Mouse (Mus musculus) midbrain, embryonic 14.5 days (tissue): ENCODE results near the gene Iqgap3. TPM values are rescaled to one million over a fixed set of nuclear protein-coding genes. Genes with fewer than 3 reads are reported as not detected.

ENCODE experiments used
- ATAC-seq: fragments of 200-750 bp; cut with Nextera tagmentation; 2 replicates; pipeline ENCODE4 v1.8.0; 2017; ENCODE audit warnings: moderate number of reproducible peaks, moderate library complexity; ENCODE audit not compliant: low FRiP score, low TSS enrichment
- DNase-seq: peaks from one replicate; pipeline ENCODE4 v3.0.0-alpha.2; 2015
- H3K27ac ChIP-seq: fragments of 300-500 bp; sonication (generic); replicated peaks from 2 replicates; pipeline ENCODE4 v1.5.1; 2014; ENCODE audit warnings: mild to moderate bottlenecking, low read depth, low read length, moderate library complexity
- H3K27me3 ChIP-seq: fragments of 300-500 bp; sonication (generic); 2 replicates; pipeline ENCODE4 v1.6.1; 2014; ENCODE audit warnings: low read length, control low read depth, mixed read lengths; ENCODE audit not compliant: control insufficient read depth, insufficient read depth
- H3K36me3 ChIP-seq: fragments of 300-500 bp; sonication (generic); 2 replicates; pipeline ENCODE4 v1.6.1; 2014; ENCODE audit warnings: low read length, control low read depth; ENCODE audit not compliant: control insufficient read depth, insufficient read depth
- H3K4me1 ChIP-seq: fragments of 300-500 bp; sonication (generic); 2 replicates; pipeline ENCODE4 v1.6.1; 2014; ENCODE audit warnings: mild to moderate bottlenecking, antibody characterized with exemption, low read length, control low read depth; ENCODE audit not compliant: control insufficient read depth, insufficient read depth
- H3K4me2 ChIP-seq: fragments of 300-500 bp; sonication (generic); 2 replicates; pipeline ENCODE4 v1.6.1; 2014; ENCODE audit warnings: mild to moderate bottlenecking, low read length, moderate library complexity
- H3K4me3 ChIP-seq: fragments of 300-500 bp; sonication (generic); replicated peaks from 2 replicates; pipeline ENCODE4 v1.5.1; 2014; ENCODE audit warnings: low read depth, low read length
- H3K9ac ChIP-seq: fragments of 300-500 bp; sonication (generic); replicated peaks from 2 replicates; pipeline ENCODE4 v1.6.1; 2014; ENCODE audit warnings: mild to moderate bottlenecking, low read length, moderate library complexity
- H3K9me3 ChIP-seq: fragments of 300-500 bp; sonication (generic); 2 replicates; pipeline ENCODE4 v1.6.1; 2016; ENCODE audit warnings: low read length, control low read depth, mixed read lengths; ENCODE audit not compliant: control insufficient read depth
- WGBS: fragments of 180-500 bp; shearing (Covaris S2); extraction: QIAGEN DNeasy Blood & Tissue Kit; methylation state at CpG from one replicate; pipeline ENCODE4 v1.1.7; 2014; 5-methylcytosine and 5-hydroxymethylcytosine counted together
- polyA plus RNA-seq: library from polyadenylated mRNA; unstranded; fragments of >200 nt; fragmentation: Nextera tagmentation; extraction: Ambion mirVana; gene quantifications from 2 replicates; pipeline ENCODE4 v1.2.1, GENCODE M21; 2014

The Iqgap3 gene
- polyA plus RNA-seq, 1 experiment from 2014 or later, result 3.5 TPM

DNA sequence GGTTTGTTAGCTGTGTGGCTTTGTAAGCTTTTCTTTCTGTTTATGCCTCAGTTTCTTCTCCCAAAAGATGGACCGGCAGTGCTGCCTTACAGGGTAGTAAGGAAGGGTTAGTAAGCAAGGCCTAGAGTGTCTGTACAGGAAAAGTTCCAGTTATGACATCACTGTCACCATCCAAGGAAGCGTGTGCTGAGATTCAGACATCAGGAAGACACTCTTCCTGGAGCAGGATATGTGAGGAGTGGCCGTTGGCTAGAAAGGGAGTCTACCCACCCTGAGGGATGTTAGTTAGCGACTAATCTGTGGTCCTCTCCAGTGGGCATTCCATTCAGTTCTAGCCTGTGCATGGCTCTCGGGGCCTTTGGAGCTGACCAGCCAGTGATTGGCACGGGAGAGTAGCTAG is 20.4 kb downstream of the Iqgap3 start:
- H3K4me3 ChIP-seq, result no peak overlapping the region
- DNase-seq (no peak), ATAC-seq (no peak)
- WGBS, result 89% methylated on average over 6 of the region's 6 CpGs
- H3K4me1 ChIP-seq, result no peaks in the 10 kb centered on the region
- no peak overlapping the region for H3K9ac ChIP-seq
- no peaks in the 10 kb centered on the region for H3K9me3 ChIP-seq
- peaks cover 5% of the 10 kb centered on the region; the same call in 1 of the 2 replicates for H3K36me3 ChIP-seq
- H3K27ac ChIP-seq, result no peak overlapping the region
- H3K27me3 ChIP-seq, result no peaks in the 10 kb centered on the region
- H3K4me2 ChIP-seq, result no peak overlapping the region

- H3K9ac ChIP-seq, result no peak overlapping the region
- no peak overlapping the region for H3K4me2 ChIP-seq
- no peaks in the 10 kb centered on the region for H3K4me1 ChIP-seq
- no peaks in the 10 kb centered on the region for H3K27me3 ChIP-seq
- H3K9me3 ChIP-seq, result no peaks in the 10 kb centered on the region
- DNase-seq, result no peak
- no peak overlapping the region for H3K27ac ChIP-seq
- H3K36me3 ChIP-seq, result peaks cover 5% of the 10 kb centered on the region; the same call in 1 of the 2 replicates
- H3K4me3 ChIP-seq, result no peak overlapping the region
- ATAC-seq, result no peak
- 88% methylated on average over 6 of the region's 6 CpGs for WGBS
Observed at GRCm38 (mm10) chr3:88102611-88103010, 20.8 kb downstream of the Iqgap3 start.

DNA sequence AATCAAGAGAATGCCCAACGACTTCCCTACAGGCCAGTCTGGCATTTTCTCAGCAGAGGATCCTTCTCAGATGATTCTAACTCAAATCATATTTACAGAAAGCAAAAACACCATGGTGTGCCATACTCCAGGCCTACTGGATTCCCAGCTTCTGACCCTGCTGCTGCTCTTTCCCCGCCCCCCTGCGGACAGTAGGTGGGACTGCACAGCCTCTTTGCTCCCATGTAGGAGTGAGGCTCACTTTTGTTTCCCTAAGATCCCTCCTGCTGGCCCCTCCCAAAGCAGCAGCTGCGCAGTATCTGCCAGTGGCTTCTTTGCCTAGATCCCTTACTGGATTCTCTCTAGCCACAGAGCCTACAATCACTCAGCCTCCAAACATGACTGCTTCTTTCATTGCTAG is 24.4 kb downstream of the Iqgap3 start:
- H3K9me3 ChIP-seq, result no peaks in the 10 kb centered on the region
- WGBS, result 74% methylated on average over 4 of the region's 4 CpGs
- no peak for DNase-seq
- no peak overlapping the region for H3K4me2 ChIP-seq
- H3K9ac ChIP-seq, result no peak overlapping the region
- no peaks in the 10 kb centered on the region for H3K4me1 ChIP-seq
- H3K27me3 ChIP-seq, result no peaks in the 10 kb centered on the region
- ATAC-seq, result no peak
- H3K4me3 ChIP-seq, result no peak overlapping the region
- H3K27ac ChIP-seq, result no peak overlapping the region
- peaks cover 6% of the 10 kb centered on the region; the same call in 1 of the 2 replicates for H3K36me3 ChIP-seq

- DNase-seq, result no peak
- no peak overlapping the region for H3K27ac ChIP-seq
- H3K4me1 ChIP-seq, result no peaks in the 10 kb centered on the region
- no peaks in the 10 kb centered on the region for H3K27me3 ChIP-seq
- H3K9ac ChIP-seq, result no peak overlapping the region
- H3K4me2 ChIP-seq, result no peak overlapping the region
- no peak for ATAC-seq
- WGBS, result 96% methylated on average over 6 of the region's 6 CpGs
- no peaks in the 10 kb centered on the region for H3K9me3 ChIP-seq
- H3K36me3 ChIP-seq, result peaks cover 6% of the 10 kb centered on the region; the same call in 1 of the 2 replicates
- no peak overlapping the region for H3K4me3 ChIP-seq
Observed at GRCm38 (mm10) chr3:88109126-88109525, 27.4 kb downstream of the Iqgap3 start.

GRCm38 (mm10) chr3:88114396-88114795 is 32.6 kb downstream of the Iqgap3 start:
- Histone ChIP-seq H3K27me3 (no peaks in the 10 kb centered on the region), H3K36me3 (0 out of 2 replicates have a peak, but pooled peaks cover 11% of the 10 kb centered on the region), H3K4me2 (no peak overlapping the region), H3K4me1 (no peaks in the 10 kb centered on the region), H3K4me3 (no peak overlapping the region), H3K9ac (no peak overlapping the region), H3K9me3 (no peaks in the 10 kb centered on the region), H3K27ac (no peak overlapping the region)
- no peak for DNase-seq
- no peak for ATAC-seq
- 94% methylated on average over 12 of the region's 12 CpGs for WGBS

GRCm38 (mm10) chr3:88120117-88120651 is 38.4 kb downstream of the Iqgap3 start:
- DNase-seq (no peak), ATAC-seq (no peak)
- WGBS, result 91% methylated on average over 19 of the region's 19 CpGs
- no peak overlapping the region for H3K9ac ChIP-seq
- no peak overlapping the region for H3K4me2 ChIP-seq
- no peak overlapping the region for H3K4me3 ChIP-seq
- H3K27me3 ChIP-seq, result no peaks in the 10 kb centered on the region
- H3K36me3 ChIP-seq, result 0 out of 2 replicates have a peak, but pooled peaks cover 11% of the 10 kb centered on the region
- H3K4me1 ChIP-seq, result no peaks in the 10 kb centered on the region
- H3K27ac ChIP-seq, result no peak overlapping the region
- H3K9me3 ChIP-seq, result no peaks in the 10 kb centered on the region

DNA sequence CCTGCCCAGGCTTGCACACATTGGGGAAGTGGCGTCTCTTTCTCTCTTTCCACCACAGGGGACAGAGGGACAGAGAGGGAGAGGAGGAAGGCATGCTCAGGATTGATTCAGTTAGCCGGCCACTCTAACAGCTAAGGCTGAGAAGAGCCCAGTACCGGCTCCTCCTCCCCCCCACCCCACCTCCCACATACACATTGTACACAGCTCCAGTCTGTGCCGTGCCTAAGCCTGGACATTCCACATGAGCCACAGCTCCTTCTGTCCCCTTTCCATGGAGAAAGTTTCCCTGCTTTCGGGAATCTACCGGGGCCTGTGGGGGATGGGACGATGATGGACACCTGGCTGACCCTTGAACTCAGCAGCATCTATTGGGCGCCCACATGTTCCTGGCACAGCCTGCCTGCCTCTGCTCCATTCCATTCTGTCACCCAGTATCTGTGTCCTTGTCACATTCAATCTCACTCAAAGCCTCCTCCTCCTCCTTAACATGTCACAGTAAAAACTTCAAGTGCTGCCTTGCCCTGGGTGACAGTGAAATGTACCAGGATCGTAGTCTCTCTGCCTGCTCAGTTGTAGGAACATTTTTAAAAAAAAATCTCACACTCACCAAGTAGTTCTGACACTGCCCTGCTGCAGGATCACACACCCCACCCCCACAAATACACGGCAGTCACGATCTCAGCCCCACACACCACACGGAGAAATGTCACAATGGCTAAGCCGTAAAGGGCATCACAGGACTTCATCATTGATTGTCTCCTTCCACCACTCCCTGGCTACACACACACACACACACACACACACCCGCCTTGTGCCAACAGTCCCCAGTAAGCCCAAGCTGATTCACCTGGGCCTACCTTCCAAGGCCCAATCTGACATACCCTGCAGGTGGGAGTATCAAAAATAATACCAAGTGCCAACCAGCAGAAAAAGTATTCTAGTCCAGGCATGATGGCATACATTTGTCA is 39.7 kb downstream of the Iqgap3 start:
- H3K4me2 ChIP-seq, result no peak overlapping the region
- H3K27ac ChIP-seq, result no peak overlapping the region
- 0 out of 2 replicates have a peak, but pooled peaks cover 8% of the 10 kb centered on the region for H3K36me3 ChIP-seq
- ATAC-seq (no peak), DNase-seq (no peak)
- H3K9me3 ChIP-seq, result no peaks in the 10 kb centered on the region
- H3K9ac ChIP-seq, result no peak overlapping the region
- no peaks in the 10 kb centered on the region for H3K4me1 ChIP-seq
- 77% methylated on average over 14 of the region's 14 CpGs for WGBS
- no peaks in the 10 kb centered on the region for H3K27me3 ChIP-seq
- no peak overlapping the region for H3K4me3 ChIP-seq

DNA sequence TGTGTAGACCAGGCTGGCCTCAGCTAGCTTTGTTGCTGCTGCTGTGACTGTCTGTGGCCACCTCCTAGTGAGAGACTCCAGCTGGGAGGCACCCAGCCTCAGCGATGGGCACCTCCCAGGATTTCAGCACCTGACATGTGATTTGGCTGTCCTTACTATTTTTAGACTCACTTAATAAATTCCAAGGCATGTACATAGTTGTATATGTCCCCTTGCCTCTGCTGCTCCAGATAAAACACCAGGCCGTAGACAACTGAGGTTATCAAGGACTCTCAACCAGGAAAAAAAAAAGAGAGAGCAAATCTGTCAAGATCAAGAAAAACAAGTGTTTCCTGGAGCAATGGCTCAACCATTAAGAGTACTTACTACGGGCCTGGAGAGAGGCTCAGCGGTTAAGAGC is 43.4 kb downstream of the Iqgap3 start:
- Histone ChIP-seq H3K9me3 (no peaks in the 10 kb centered on the region), H3K27ac (no peak overlapping the region), H3K36me3 (no peaks in the 10 kb centered on the region), H3K9ac (no peak overlapping the region), H3K4me2 (no peak overlapping the region), H3K27me3 (no peaks in the 10 kb centered on the region), H3K4me1 (no peaks in the 10 kb centered on the region), H3K4me3 (no peak overlapping the region)
- ATAC-seq, result no peak
- no peak for DNase-seq
- 79% methylated on average over 4 of the region's 4 CpGs for WGBS
